Mouse (Mus musculus) heart, embryonic 16.5 days (tissue): Measurements from ENCODE around the gene Hs3st3b1. TPM values are rescaled to one million over a fixed set of nuclear protein-coding genes. Genes with fewer than 3 reads are reported as not detected.

Experiments
- ATAC-seq: fragments of 200-750 bp; cut with Nextera tagmentation; replicated peaks from 2 replicates; pipeline ENCODE4 v1.8.0; 2017; ENCODE audit warnings: moderate number of reproducible peaks; ENCODE audit not compliant: insufficient read depth, low FRiP score; ENCODE audit errors: extremely low read depth
- H3K27ac ChIP-seq: fragments of 300-500 bp; sonication (generic); 2 replicates; pipeline ENCODE4 v1.5.1; 2014; ENCODE audit warnings: mild to moderate bottlenecking, low read length, control low read depth, moderate library complexity
- H3K27me3 ChIP-seq: fragments of 300-500 bp; sonication (generic); 2 replicates; pipeline ENCODE4 v1.6.1; 2014; ENCODE audit warnings: low read length, mixed read lengths; ENCODE audit not compliant: control insufficient read depth, insufficient read depth
- H3K36me3 ChIP-seq: fragments of 300-500 bp; sonication (generic); 2 replicates; pipeline ENCODE4 v1.6.1; 2014; ENCODE audit not compliant: control insufficient read depth, insufficient read depth
- H3K4me1 ChIP-seq: fragments of 300-500 bp; sonication (generic); 2 replicates; pipeline ENCODE4 v1.6.1; 2014; ENCODE audit warnings: low read length, mixed read lengths; ENCODE audit not compliant: control insufficient read depth, insufficient read depth
- H3K4me2 ChIP-seq: fragments of 300-500 bp; sonication (generic); 2 replicates; pipeline ENCODE4 v1.6.1; 2014; ENCODE audit warnings: low read depth, mild to moderate bottlenecking, control low read depth, low read length
- H3K4me3 ChIP-seq: fragments of 300-500 bp; sonication (generic); 2 replicates; pipeline ENCODE4 v1.5.1; 2014; ENCODE audit warnings: mild to moderate bottlenecking, control low read depth, low read length
- H3K9ac ChIP-seq: fragments of 300-500 bp; sonication (generic); 2 replicates; pipeline ENCODE4 v1.6.1; 2014; ENCODE audit warnings: low read length, control low read depth
- H3K9me3 ChIP-seq: fragments of 300-500 bp; sonication (generic); replicated peaks from 2 replicates; pipeline ENCODE4 v1.6.1; 2016; ENCODE audit warnings: low read length; ENCODE audit not compliant: control insufficient read depth
- WGBS: fragments of 180-500 bp; shearing (Covaris S2); extraction: QIAGEN DNeasy Blood & Tissue Kit; methylation state at CpG from one replicate; pipeline ENCODE4 v1.1.7; 2014; 5-methylcytosine and 5-hydroxymethylcytosine counted together
- polyA plus RNA-seq: library from polyadenylated mRNA; unstranded; fragments of >200 nt; fragmentation: Nextera tagmentation; extraction: Ambion mirVana; gene quantifications from 2 replicates; pipeline ENCODE4 v1.2.1, GENCODE M21; 2015

Gene Hs3st3b1
- polyA plus RNA-seq, 1 experiment from 2014 or later, result 2.7 TPM

DNA sequence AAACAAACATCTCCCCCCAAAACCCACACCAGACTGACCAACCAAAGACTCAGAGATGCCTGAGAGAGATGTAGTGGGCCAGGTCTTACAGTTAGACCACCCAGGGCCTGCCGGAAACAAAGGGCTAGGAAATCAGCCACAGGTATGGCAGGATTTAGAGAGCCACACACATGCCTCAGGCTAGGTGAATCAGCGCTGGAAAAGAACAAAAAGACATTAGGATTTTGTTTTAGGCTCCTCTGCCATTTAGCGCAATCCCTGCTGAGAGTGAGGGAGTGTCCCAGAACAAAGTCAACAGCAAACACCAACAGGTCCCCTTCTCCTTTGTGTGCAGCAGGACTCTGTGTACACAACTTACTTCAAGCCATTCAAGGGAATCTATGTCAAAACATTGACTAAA lies 14.6 kb upstream of the Hs3st3b1 start:
- Histone ChIP-seq H3K27me3 (0 out of 2 replicates have a peak, but pooled peaks cover 8% of the 10 kb centered on the region), H3K36me3 (no peaks in the 10 kb centered on the region), H3K4me1 (no peaks in the 10 kb centered on the region), H3K27ac (no peak overlapping the region), H3K9me3 (no peaks in the 10 kb centered on the region), H3K4me2 (no peak overlapping the region), H3K9ac (no peak overlapping the region), H3K4me3 (no peak overlapping the region)
- WGBS, result 51% methylated on average over 3 of the region's 3 CpGs
- ATAC-seq, result no peak

DNA sequence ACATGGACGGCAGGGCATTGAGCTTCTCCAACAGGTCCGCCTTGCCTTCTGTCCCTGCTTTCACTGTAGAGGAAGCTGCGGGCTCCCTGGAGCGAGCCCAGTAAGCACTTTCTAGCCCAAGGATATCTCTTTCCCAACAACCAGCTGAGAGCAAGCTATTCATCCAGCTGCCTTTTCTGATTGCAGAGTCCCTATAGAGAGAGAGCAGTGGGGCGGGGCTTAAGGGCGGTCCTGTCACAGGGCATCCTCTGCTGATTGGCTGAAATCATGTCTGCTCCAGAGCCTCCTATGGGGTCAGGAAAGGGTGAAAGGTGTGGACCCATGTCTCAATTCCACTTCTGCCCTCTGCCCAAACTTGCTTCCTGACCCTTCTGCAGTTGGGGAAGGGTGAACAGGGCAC lies 4.8 kb upstream of the Hs3st3b1 start:
- 72% methylated on average over 6 of the region's 6 CpGs for WGBS
- no peak for ATAC-seq
- Histone ChIP-seq H3K4me1 (peaks cover 17% of the 10 kb centered on the region), H3K4me2 (no peak overlapping the region), H3K4me3 (no peak overlapping the region), H3K27ac (no peak overlapping the region), H3K36me3 (no peaks in the 10 kb centered on the region), H3K9me3 (no peaks in the 10 kb centered on the region), H3K9ac (no peak overlapping the region), H3K27me3 (peaks cover 36% of the 10 kb centered on the region)

DNA sequence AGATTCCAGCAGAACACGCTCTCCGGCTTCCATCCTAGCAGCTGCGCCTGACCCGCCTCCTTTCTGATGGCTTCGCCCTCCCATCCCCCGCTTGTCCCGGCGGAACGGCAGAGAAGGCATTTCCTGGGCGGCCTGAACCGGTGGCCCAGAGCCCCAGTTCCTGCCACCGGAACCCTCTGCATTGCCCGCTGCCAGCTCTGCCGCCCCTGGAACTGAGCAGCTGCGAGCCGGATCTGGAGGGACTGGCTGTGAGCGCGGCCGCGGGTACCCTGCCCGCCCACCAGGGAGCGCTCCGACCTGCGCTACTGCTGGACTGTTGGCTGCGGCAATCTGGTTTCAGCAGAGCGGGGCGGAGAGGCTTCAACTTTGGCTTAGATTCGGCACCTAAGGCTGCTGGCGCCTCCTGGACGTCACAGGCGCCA lies 3.1 kb upstream of the Hs3st3b1 start:
- Histone ChIP-seq H3K4me2 (peak overlapping the region; percentile 77), H3K9ac (no peak overlapping the region), H3K4me3 (peak overlapping the region; percentile 54), H3K27ac (no peak overlapping the region), H3K27me3 (peaks cover 46% of the 10 kb centered on the region), H3K9me3 (no peaks in the 10 kb centered on the region), H3K4me1 (peaks cover 27% of the 10 kb centered on the region), H3K36me3 (no peaks in the 10 kb centered on the region)
- WGBS, result under 1% methylated on average over 31 of the region's 31 CpGs
- 0 out of 2 replicates have a peak, but pooled peaks have one; percentile 23 for ATAC-seq

GRCm38 (mm10) chr11:63924286-63924930 lies 2.3 kb upstream of the Hs3st3b1 start:
- Histone ChIP-seq H3K27ac (no peak overlapping the region), H3K4me3 (peak overlapping the region; percentile 46; the same call in 1 of the 2 replicates), H3K9ac (no peak overlapping the region), H3K27me3 (peaks cover 52% of the 10 kb centered on the region), H3K4me2 (peak overlapping the region; percentile 72; the same call in 1 of the 2 replicates), H3K4me1 (peaks cover 31% of the 10 kb centered on the region), H3K9me3 (no peaks in the 10 kb centered on the region), H3K36me3 (no peaks in the 10 kb centered on the region)
- WGBS, result 10% methylated on average over 26 of the region's 26 CpGs
- ATAC-seq, result no peak

DNA sequence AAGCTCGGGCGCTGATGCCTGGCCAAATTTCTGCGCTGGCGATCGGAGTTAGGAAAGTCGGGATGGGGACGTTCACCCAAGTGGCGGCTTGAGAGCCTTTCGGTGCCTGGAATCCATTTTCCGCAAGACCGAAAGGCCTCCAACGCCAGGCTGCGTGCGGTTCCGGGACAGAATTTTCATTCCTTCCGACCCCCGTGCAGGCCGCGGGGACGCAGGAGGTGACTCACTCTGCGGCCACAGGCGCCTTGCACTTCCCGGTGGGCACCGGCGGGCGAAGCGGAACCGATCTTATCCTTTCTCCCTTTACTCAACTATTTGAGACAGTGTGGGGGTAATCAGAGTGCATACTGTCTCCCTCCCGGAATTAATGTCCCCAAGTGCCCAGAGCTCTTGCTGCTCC lies 1.3 kb upstream of the Hs3st3b1 start:
- H3K4me1 ChIP-seq, result peaks cover 31% of the 10 kb centered on the region
- H3K27ac ChIP-seq, result no peak overlapping the region
- H3K4me2 ChIP-seq, result peak overlapping the region; percentile 72
- H3K9me3 ChIP-seq, result no peaks in the 10 kb centered on the region
- H3K36me3 ChIP-seq, result no peaks in the 10 kb centered on the region
- peak overlapping the region; percentile 33; the same call in 1 of the 2 replicates for H3K9ac ChIP-seq
- H3K27me3 ChIP-seq, result peaks cover 60% of the 10 kb centered on the region
- ATAC-seq, result no peak
- H3K4me3 ChIP-seq, result peak overlapping the region; percentile 46
- under 1% methylated on average over 29 of the region's 29 CpGs for WGBS

DNA sequence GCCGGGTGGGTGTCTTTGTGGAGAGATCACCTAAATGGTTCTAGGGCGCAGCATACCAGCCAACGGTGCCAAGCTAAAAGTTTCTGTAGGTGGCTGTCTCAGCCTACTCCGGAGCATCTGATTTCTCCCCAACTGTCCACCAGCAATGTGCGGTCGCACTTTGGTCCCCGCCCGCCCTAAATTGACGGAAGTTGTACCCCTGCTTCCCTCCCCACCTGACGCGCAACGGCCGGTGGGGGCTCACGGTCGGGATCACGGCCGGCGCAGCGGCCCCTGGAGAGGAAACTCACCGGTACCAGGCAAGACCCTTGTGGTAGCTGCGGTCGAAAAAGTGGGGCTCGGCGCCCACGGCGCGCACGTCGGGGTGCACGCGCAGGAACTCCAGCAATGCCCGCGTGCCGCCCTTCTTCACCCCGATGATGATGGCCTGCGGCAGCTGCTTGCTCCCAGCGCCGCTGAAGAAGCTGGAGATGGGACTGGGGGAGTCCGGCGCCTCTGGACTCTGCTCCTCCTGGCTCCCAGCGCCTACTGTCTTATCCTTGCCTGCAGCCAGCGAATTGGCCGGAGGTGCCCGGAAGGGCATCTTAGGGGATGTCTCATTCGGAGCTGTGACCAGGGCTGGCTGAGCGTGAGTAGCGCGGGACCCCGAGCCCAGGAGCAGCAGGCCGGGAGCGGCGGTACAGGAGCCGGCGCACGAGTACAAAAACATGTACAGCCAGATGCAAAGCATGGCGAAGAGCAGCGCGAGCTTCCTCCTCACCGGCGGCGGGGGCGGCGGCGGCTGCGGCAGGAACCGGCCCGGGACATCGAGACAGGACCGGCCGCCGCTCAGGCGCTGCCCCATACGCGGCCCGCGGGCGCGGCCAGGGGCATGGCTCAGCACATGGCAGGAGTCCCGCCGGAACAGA lies 792 bp downstream of the Hs3st3b1 start:
- Histone ChIP-seq H3K27ac (no peak overlapping the region), H3K9ac (peak overlapping the region; percentile 71), H3K9me3 (no peaks in the 10 kb centered on the region), H3K36me3 (no peaks in the 10 kb centered on the region), H3K27me3 (peaks cover 66% of the 10 kb centered on the region), H3K4me3 (peak overlapping the region; percentile 66), H3K4me1 (peaks cover 31% of the 10 kb centered on the region), H3K4me2 (peak overlapping the region; percentile 95)
- WGBS, result under 1% methylated on average over 62 of the region's 80 CpGs
- ATAC-seq, result no peak

- 1% methylated on average over 33 of the region's 33 CpGs for WGBS
- H3K27me3 ChIP-seq, result peaks cover 61% of the 10 kb centered on the region
- peak; percentile 52 for ATAC-seq
- no peaks in the 10 kb centered on the region for H3K36me3 ChIP-seq
- H3K9ac ChIP-seq, result peak overlapping the region; percentile 64
- H3K4me1 ChIP-seq, result peaks cover 35% of the 10 kb centered on the region
- H3K4me3 ChIP-seq, result peak overlapping the region; percentile 66
- peak overlapping the region; percentile 95 for H3K4me2 ChIP-seq
- H3K9me3 ChIP-seq, result no peaks in the 10 kb centered on the region
- H3K27ac ChIP-seq, result no peak overlapping the region
Observed at GRCm38 (mm10) chr11:63920531-63920930, 1.6 kb downstream of the Hs3st3b1 start.

DNA sequence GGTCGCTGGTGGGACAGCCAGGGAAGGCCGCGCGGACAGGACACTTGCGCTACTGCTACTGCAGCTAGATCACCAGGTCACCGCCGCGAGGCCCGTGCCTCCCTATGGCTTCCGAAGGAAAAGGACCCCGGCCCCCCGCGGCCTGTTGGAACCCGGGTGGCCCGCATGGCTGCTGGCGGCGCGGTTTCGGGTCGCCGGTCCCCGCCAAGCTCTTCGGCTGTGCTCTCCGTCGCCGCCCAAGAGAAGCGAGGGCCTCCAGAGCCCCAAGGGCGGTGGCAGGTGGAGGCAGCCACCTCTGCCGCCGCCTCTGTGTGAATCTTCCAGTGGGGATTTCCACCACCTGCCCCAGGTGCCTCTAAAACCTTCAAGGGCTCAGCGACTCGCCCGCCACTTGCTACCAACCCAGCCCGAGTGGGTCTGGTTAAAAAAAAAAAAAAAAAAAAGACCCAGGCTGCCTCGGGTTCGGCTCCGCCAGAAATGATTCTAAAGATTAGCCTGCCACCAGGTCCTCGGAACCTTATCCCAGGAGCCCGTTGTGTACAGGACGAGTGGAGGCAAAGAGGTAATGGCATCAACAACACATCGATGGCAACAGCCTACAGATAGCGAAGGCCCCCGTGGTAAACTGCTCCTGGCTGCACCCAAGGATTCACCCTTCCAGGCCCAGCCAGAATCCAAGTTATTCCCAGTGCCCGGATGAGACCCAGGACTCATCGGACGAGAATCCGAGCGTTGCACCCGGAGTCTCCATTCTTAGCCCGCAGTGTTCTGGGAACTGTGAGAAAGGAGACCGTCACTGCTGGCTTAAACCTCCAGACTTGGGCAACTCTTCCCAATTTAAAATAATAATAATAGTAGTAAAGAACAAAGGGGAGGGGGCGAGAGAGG lies 2.6 kb downstream of the Hs3st3b1 start:
- Histone ChIP-seq H3K4me1 (peaks cover 38% of the 10 kb centered on the region), H3K4me3 (peak overlapping the region; percentile 66), H3K27ac (no peak overlapping the region), H3K4me2 (peak overlapping the region; percentile 95), H3K9ac (peak overlapping the region; percentile 56), H3K27me3 (peaks cover 51% of the 10 kb centered on the region), H3K9me3 (no peaks in the 10 kb centered on the region), H3K36me3 (no peaks in the 10 kb centered on the region)
- no peak for ATAC-seq
- 10% methylated on average over 52 of the region's 52 CpGs for WGBS
